Mouse (Mus musculus) embryonic facial prominence, embryonic 14.5 days (tissue): ENCODE results near the gene Gpa33. TPM values are rescaled to one million over a fixed set of nuclear protein-coding genes. Genes with fewer than 3 reads are reported as not detected.
"Not testable (repeated sequence)": the region's sequence is repeated elsewhere in the genome, so short reads cannot be mapped to it uniquely, and the experiment has no call there.

ENCODE experiments used
- ATAC-seq: fragments of 200-750 bp; cut with Nextera tagmentation; 2 replicates; pipeline ENCODE4 v1.8.0; 2017; ENCODE audit warnings: low read depth, moderate number of reproducible peaks, moderate TSS enrichment
- DNase-seq: peaks from one replicate; pipeline ENCODE4 v3.0.0-alpha.2; 2015; ENCODE audit warnings: low spot score
- H3K27ac ChIP-seq: fragments of 300-500 bp; sonication (generic); replicated peaks from 2 replicates; pipeline ENCODE4 v1.5.1; 2014; ENCODE audit warnings: low read depth, mild to moderate bottlenecking, low read length, moderate library complexity
- H3K27me3 ChIP-seq: fragments of 300-500 bp; sonication (generic); replicated peaks from 2 replicates; pipeline ENCODE4 v1.6.1; 2014; ENCODE audit warnings: low read length; ENCODE audit not compliant: control insufficient read depth, insufficient read depth
- H3K36me3 ChIP-seq: fragments of 300-500 bp; sonication (generic); 2 replicates; pipeline ENCODE4 v1.6.1; 2014; ENCODE audit warnings: low read length, mixed read lengths; ENCODE audit not compliant: control insufficient read depth, insufficient read depth
- H3K4me1 ChIP-seq: fragments of 300-500 bp; sonication (generic); 2 replicates; pipeline ENCODE4 v1.6.1; 2014; ENCODE audit warnings: antibody characterized with exemption, low read length; ENCODE audit not compliant: control insufficient read depth, insufficient read depth
- H3K4me2 ChIP-seq: fragments of 300-500 bp; sonication (generic); 2 replicates; pipeline ENCODE4 v1.6.1; 2014; ENCODE audit warnings: low read depth, mild to moderate bottlenecking, low read length, moderate library complexity, mixed read lengths
- H3K4me3 ChIP-seq: fragments of 300-500 bp; sonication (generic); 2 replicates; pipeline ENCODE4 v1.5.1; 2014; ENCODE audit warnings: low read depth, mild to moderate bottlenecking, low read length
- H3K9ac ChIP-seq: fragments of 300-500 bp; sonication (generic); 2 replicates; pipeline ENCODE4 v1.6.1; 2014; ENCODE audit warnings: low read depth, mild to moderate bottlenecking, low read length, moderate library complexity, mixed read lengths
- H3K9me3 ChIP-seq: fragments of 300-500 bp; sonication (generic); 2 replicates; pipeline ENCODE4 v1.6.1; 2016; ENCODE audit warnings: low read length; ENCODE audit not compliant: control insufficient read depth
- WGBS: fragments of 180-500 bp; shearing (Covaris S2); extraction: QIAGEN DNeasy Blood & Tissue Kit; methylation state at CpG from one replicate; pipeline ENCODE4 v1.1.7; 2014; 5-methylcytosine and 5-hydroxymethylcytosine counted together
- polyA plus RNA-seq: library from polyadenylated mRNA; unstranded; fragments of >200 nt; fragmentation: Nextera tagmentation; extraction: Ambion mirVana; gene quantifications from 2 replicates; pipeline ENCODE4 v1.2.1, GENCODE M21; 2014

Gpa33 gene
- polyA plus RNA-seq, 1 experiment from 2014 or later: 0.26 TPM

- Histone ChIP-seq H3K9me3 (no peaks in the 10 kb centered on the region), H3K27me3 (no peaks in the 10 kb centered on the region), H3K36me3 (no peaks in the 10 kb centered on the region), H3K9ac (no peak overlapping the region), H3K4me1 (no peaks in the 10 kb centered on the region), H3K27ac (no peak overlapping the region), H3K4me2 (no peak overlapping the region), H3K4me3 (no peak overlapping the region)
- 60% methylated on average over 13 of the region's 13 CpGs for WGBS
- ATAC-seq (no peak), DNase-seq (no peak)
These were observed 8.1 kb downstream of the Gpa33 start for GRCm38 (mm10) chr1:166138136-166138535.

GRCm38 (mm10) chr1:166139113-166139512 lies 9.1 kb downstream of the Gpa33 start:
- Histone ChIP-seq H3K36me3 (no peaks in the 10 kb centered on the region), H3K4me2 (no peak overlapping the region), H3K4me3 (no peak overlapping the region), H3K9me3 (no peaks in the 10 kb centered on the region), H3K9ac (no peak overlapping the region), H3K4me1 (no peaks in the 10 kb centered on the region), H3K27me3 (no peaks in the 10 kb centered on the region), H3K27ac (no peak overlapping the region)
- WGBS: 74% methylated on average over 3 of the region's 3 CpGs
- no peak for DNase-seq
- no peak for ATAC-seq

GRCm38 (mm10) chr1:166139620-166140184 lies 9.7 kb downstream of the Gpa33 start:
- Histone ChIP-seq H3K36me3 (no peaks in the 10 kb centered on the region), H3K27me3 (no peaks in the 10 kb centered on the region), H3K9ac (no peak overlapping the region), H3K27ac (no peak overlapping the region), H3K4me3 (no peak overlapping the region), H3K4me1 (no peaks in the 10 kb centered on the region), H3K4me2 (no peak overlapping the region), H3K9me3 (no peaks in the 10 kb centered on the region)
- DNase-seq (peak; percentile 21), ATAC-seq (0 out of 2 replicates have a peak, but pooled peaks have one; percentile 60)
- 48% methylated on average over 4 of the region's 4 CpGs for WGBS

- not testable (repeated sequence) for H3K4me3 ChIP-seq, H3K27me3 ChIP-seq, H3K4me2 ChIP-seq, DNase-seq, H3K9ac ChIP-seq, H3K36me3 ChIP-seq, ATAC-seq, H3K9me3 ChIP-seq, H3K4me1 ChIP-seq, H3K27ac ChIP-seq
- WGBS: 88% methylated on average over 9 of the region's 9 CpGs
These were observed 11.8 kb downstream of the Gpa33 start for GRCm38 (mm10) chr1:166141868-166142267.

- H3K4me1 ChIP-seq: no peaks in the 10 kb centered on the region
- no peak for ATAC-seq
- no peaks in the 10 kb centered on the region for H3K9me3 ChIP-seq
- 74% methylated on average over 6 of the region's 6 CpGs for WGBS
- no peak overlapping the region for H3K4me3 ChIP-seq
- no peak overlapping the region for H3K27ac ChIP-seq
- no peak overlapping the region for H3K9ac ChIP-seq
- no peak for DNase-seq
- H3K36me3 ChIP-seq: no peaks in the 10 kb centered on the region
- H3K27me3 ChIP-seq: no peaks in the 10 kb centered on the region
- H3K4me2 ChIP-seq: no peak overlapping the region
These were observed 12.3 kb downstream of the Gpa33 start for GRCm38 (mm10) chr1:166142369-166142768.

GRCm38 (mm10) chr1:166146626-166147025 lies 16.6 kb downstream of the Gpa33 start:
- WGBS: 83% methylated on average over 11 of the region's 11 CpGs
- Histone ChIP-seq H3K9me3 (no peaks in the 10 kb centered on the region), H3K36me3 (no peaks in the 10 kb centered on the region), H3K27me3 (no peaks in the 10 kb centered on the region), H3K4me1 (no peaks in the 10 kb centered on the region), H3K4me2 (no peak overlapping the region), H3K9ac (no peak overlapping the region), H3K27ac (no peak overlapping the region), H3K4me3 (no peak overlapping the region)
- ATAC-seq (no peak), DNase-seq (no peak)

- Histone ChIP-seq H3K4me1 (no peaks in the 10 kb centered on the region), H3K9me3 (no peaks in the 10 kb centered on the region), H3K4me2 (no peak overlapping the region), H3K27ac (no peak overlapping the region), H3K27me3 (0 out of 2 replicates have a peak, but pooled peaks cover 5% of the 10 kb centered on the region), H3K9ac (no peak overlapping the region), H3K36me3 (no peaks in the 10 kb centered on the region), H3K4me3 (no peak overlapping the region)
- no peak for DNase-seq
- 66% methylated on average over 3 of the region's 3 CpGs for WGBS
- ATAC-seq: no peak
These were observed 17.6 kb downstream of the Gpa33 start for GRCm38 (mm10) chr1:166147657-166148056.

- Histone ChIP-seq H3K27ac (no peak overlapping the region), H3K9me3 (no peaks in the 10 kb centered on the region), H3K36me3 (no peaks in the 10 kb centered on the region), H3K9ac (no peak overlapping the region), H3K27me3 (peaks cover 6% of the 10 kb centered on the region), H3K4me3 (no peak overlapping the region), H3K4me1 (0 out of 2 replicates have a peak, but pooled peaks cover 4% of the 10 kb centered on the region), H3K4me2 (no peak overlapping the region)
- DNase-seq (no peak), ATAC-seq (no peak)
- WGBS: 81% methylated on average over 4 of the region's 4 CpGs
These were observed 19.4 kb downstream of the Gpa33 start for GRCm38 (mm10) chr1:166149441-166149840.

- ATAC-seq (no peak), DNase-seq (no peak)
- WGBS: 84% methylated on average over 7 of the region's 7 CpGs
- no peak overlapping the region for H3K27ac ChIP-seq
- no peaks in the 10 kb centered on the region for H3K9me3 ChIP-seq
- 0 out of 2 replicates have a peak, but pooled peaks cover 4% of the 10 kb centered on the region for H3K4me1 ChIP-seq
- H3K27me3 ChIP-seq: peaks cover 12% of the 10 kb centered on the region
- H3K4me3 ChIP-seq: no peak overlapping the region
- no peak overlapping the region for H3K9ac ChIP-seq
- no peaks in the 10 kb centered on the region for H3K36me3 ChIP-seq
- no peak overlapping the region for H3K4me2 ChIP-seq
These were observed 20.0 kb downstream of the Gpa33 start for GRCm38 (mm10) chr1:166150035-166150434.
